Mouse (Mus musculus): Measurements from ENCODE around the gene Ifitm1. TPM values are rescaled to one million over a fixed set of nuclear protein-coding genes. Genes with fewer than 3 reads are reported as not detected.
"Not testable (repeated sequence)": the region's sequence is repeated elsewhere in the genome, so short reads cannot be mapped to it uniquely, and the experiment has no call there.

Gene Ifitm1
- polyA plus RNA-seq, 1 experiment from 2014 or later: 148 TPM

DNA sequence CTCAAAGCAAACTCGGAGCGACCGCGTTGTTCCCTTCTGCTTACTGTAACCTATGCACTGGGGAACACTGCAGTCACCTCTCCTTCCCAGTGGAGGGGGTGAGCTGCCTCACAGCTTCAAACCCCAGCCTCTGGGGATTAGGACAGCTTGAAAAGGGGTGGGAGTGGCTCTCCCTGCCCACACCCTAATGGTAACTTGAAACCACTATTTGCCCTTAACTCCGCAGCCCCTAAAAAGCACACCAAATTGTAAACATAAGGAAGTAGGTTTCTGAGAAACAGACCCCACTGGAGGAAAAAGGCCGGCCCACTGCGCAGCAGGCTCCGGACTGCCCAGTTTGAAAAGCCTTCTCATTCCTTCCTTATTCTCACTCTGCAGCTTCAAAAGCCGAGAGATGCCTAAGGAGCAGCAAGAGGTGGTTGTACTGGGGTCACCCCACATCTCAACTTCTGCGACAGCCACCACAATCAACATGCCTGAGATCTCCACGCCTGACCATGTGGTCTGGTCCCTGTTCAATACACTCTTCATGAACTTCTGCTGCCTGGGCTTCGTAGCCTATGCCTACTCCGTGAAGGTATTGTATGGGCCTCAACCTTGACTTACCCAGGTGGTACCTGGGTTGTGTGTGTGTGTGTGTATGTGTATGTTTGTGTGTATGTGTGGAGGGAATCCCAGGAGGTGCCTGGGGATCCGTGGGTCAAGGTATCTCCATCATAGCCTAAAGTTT is 1.0 kb downstream of the Ifitm1 start:
- WGBS: 9% methylated on average over 14 of the region's 14 CpGs

DNA sequence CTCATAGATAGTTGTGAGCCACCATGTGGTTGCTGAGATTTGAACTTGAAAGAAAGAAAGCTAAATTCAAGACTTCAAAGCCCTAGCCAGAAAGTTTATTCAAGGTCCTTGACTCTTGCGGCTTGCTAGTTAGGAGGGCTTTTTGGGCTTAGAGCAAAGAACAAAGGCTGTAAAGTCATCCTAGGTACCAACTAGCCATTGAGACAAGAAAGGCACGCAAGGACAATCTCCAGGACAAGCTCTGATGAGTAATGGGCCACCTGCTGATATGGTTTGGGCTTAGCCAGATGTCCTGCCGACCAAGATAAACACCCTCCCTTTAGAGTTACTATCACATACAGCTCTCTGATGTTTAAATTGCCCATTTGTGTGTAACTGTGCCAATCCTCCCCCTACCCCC is 1.7 kb downstream of the Ifitm1 start:
- not testable (repeated sequence) for H3K27me3 ChIP-seq (replicated peaks); H3K36me3 ChIP-seq; ATAC-seq; H3K9ac ChIP-seq; H3K9me3 ChIP-seq; H3K27ac ChIP-seq
- peaks cover 20% of the 10 kb centered on the region for H3K4me1 ChIP-seq (replicated peaks)
- H3K4me2 ChIP-seq (replicated peaks): peak overlapping the region; percentile 48
- peak overlapping the region; percentile 16; the same call in 1 of the 2 replicates for H3K4me3 ChIP-seq (replicated peaks)
- WGBS: 28% methylated on average over 3 of the region's 3 CpGs

More for the DNA sequence above, 1.0 kb downstream of the Ifitm1 start:
- peaks cover 13% of the 10 kb centered on the region for H3K4me1 ChIP-seq (replicated peaks)
- H3K36me3 ChIP-seq: no peaks in the 10 kb centered on the region
- no peaks in the 10 kb centered on the region for H3K27me3 ChIP-seq (replicated peaks)
- peak overlapping the region; percentile 16 for H3K4me3 ChIP-seq (replicated peaks)
- peak overlapping the region; percentile 67; the same call in 1 of the 2 replicates for H3K27ac ChIP-seq
- peak overlapping the region; percentile 48 for H3K4me2 ChIP-seq (replicated peaks)
- H3K9me3 ChIP-seq: no peaks in the 10 kb centered on the region
- ATAC-seq: peak; percentile 64
- no peak overlapping the region for H3K9ac ChIP-seq

DNA sequence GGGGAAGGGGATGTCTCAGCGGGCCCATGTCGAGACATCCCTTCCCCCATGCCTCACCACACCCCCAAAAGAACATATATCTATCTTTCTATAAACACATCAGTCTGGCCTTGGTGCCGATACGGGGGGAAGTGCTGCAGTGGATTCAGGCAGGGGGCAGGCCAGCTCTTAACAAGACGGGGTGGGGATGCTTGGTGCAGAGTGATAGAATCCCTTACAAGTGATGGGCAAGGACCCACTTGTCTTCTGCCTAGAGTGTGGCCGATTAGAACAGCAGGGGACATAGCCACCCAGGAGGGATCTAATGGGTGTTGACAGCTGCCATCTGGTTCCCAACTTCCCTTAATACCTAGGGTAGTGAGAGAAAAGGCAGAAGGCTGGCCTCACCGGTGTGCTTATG is 3.9 kb downstream of the Ifitm1 start:
- H3K4me2 ChIP-seq (replicated peaks): no peak overlapping the region
- no peaks in the 10 kb centered on the region for H3K36me3 ChIP-seq
- no peak overlapping the region for H3K9ac ChIP-seq
- no peaks in the 10 kb centered on the region for H3K9me3 ChIP-seq
- no peak overlapping the region for H3K4me3 ChIP-seq (replicated peaks)
- WGBS: 28% methylated on average over 7 of the region's 7 CpGs
- no peaks in the 10 kb centered on the region for H3K27me3 ChIP-seq (replicated peaks)
- ATAC-seq: no peak
- peaks cover 31% of the 10 kb centered on the region for H3K4me1 ChIP-seq (replicated peaks)
- H3K27ac ChIP-seq: peak overlapping the region; percentile 91

DNA sequence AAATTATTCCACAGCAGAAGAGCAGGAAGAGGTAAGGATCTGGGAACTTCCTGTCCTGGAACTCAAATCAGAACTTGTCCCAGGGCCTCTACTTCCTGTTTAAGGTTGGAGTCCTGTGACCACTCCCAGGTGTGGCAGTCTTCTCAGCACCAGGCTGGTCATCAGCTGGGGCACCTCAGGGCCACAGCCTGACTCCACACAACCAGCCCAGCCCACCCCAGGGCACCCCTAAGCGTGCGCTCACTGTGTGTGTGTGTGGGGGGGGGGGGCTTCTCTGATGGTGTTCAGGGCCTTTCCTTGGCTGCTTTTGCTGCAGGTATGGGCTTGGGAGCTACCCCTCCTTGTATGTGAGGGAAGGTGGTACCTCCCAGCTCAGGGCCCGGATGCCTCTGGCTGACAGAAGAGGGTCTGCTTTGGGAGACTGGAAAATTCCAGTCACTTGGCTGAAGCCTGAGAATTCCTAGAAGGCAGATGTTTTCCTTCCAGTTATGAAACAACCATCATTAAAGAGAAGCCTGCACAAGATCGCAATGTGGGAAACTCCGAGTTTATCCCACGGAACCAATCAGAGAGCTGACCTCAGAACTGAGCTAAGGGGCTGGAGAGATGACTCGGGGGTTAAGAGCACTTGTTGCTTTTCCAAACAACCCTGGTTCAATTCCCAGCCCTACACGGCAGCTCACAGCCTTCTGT is 4.6 kb downstream of the Ifitm1 start:
- WGBS: 44% methylated on average over 8 of the region's 8 CpGs
- peak; percentile 70 for ATAC-seq
- H3K4me1 ChIP-seq (replicated peaks): peaks cover 31% of the 10 kb centered on the region
- H3K27me3 ChIP-seq (replicated peaks): no peaks in the 10 kb centered on the region
- peak overlapping the region; percentile 91 for H3K27ac ChIP-seq
- H3K9me3 ChIP-seq: no peaks in the 10 kb centered on the region
- peak overlapping the region; percentile 24 for H3K4me2 ChIP-seq (replicated peaks)
- no peak overlapping the region for H3K9ac ChIP-seq
- no peaks in the 10 kb centered on the region for H3K36me3 ChIP-seq
- no peak overlapping the region for H3K4me3 ChIP-seq (replicated peaks)

DNA sequence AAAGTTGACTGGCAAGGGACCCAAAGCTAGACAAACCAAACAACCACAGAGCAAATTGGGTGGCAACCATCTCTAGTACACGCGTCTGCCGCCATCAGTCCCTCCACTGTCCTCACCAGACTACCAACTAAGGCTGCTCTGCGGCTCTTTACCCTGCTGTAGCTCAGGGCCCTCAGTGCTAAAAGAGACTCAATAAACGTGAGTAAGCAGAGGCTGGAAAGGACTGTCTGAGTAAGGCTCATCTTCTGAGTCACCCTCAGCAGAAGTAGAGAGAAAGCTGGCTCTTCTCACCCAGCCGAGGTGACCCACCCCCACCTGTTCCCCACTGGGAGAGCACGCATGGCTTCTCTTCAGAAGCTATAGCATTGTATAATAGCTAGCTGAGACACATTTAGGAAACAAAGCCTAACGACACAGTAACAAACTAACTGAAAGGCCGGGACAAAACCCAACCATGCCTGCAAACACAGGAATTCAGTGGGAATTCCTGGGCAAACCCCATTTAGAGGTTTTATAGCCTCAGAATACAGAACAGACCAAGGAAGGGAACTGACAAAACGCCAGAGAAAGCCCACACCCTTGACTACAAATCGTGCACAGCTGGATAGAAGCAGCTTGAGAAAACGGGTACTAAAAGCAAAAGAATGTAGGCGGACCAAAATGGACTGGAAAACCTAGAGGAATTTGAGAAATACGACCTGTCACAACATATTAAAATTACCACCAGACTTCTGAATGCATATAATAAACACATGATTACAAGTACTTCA is 6.6 kb downstream of the Ifitm1 start:
- no peak overlapping the region for H3K9ac ChIP-seq
- H3K4me3 ChIP-seq (replicated peaks): no peak overlapping the region
- WGBS: 36% methylated on average over 14 of the region's 14 CpGs
- H3K27me3 ChIP-seq (replicated peaks): no peaks in the 10 kb centered on the region
- H3K9me3 ChIP-seq: no peaks in the 10 kb centered on the region
- H3K27ac ChIP-seq: peak overlapping the region; percentile 75
- peaks cover 28% of the 10 kb centered on the region for H3K4me1 ChIP-seq (replicated peaks)
- H3K4me2 ChIP-seq (replicated peaks): no peak overlapping the region
- no peak for ATAC-seq
- H3K36me3 ChIP-seq: no peaks in the 10 kb centered on the region

DNA sequence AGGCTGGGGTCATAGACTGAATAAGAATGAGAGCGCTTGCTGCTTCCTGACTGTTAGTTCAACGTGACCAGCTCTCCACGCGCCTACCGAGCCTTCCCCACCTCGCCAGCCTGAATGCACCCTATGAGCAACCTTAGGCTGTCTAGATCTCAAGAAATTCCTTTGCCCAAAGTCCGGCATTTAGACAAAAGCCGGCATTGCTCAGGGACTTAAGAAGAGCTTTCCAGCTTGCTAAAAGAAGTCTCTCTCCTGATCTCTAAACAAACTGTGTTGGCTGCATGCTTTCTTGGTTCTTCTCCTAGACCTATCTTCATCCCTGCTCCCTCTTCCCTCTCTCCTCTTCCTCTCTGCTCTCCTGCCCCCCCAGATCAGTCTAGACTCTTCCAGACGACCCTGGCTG is 7.9 kb downstream of the Ifitm1 start:
- Histone ChIP-seq H3K4me3 (replicated peaks) (no peak overlapping the region), H3K4me1 (replicated peaks) (peaks cover 28% of the 10 kb centered on the region), H3K36me3 (no peaks in the 10 kb centered on the region), H3K27ac (peak overlapping the region; percentile 75), H3K9me3 (no peaks in the 10 kb centered on the region), H3K4me2 (replicated peaks) (no peak overlapping the region), H3K27me3 (replicated peaks) (no peaks in the 10 kb centered on the region), H3K9ac (no peak overlapping the region; the same call in 1 of the 2 replicates)
- no peak for ATAC-seq
- WGBS: 17% methylated on average over 9 of the region's 9 CpGs

DNA sequence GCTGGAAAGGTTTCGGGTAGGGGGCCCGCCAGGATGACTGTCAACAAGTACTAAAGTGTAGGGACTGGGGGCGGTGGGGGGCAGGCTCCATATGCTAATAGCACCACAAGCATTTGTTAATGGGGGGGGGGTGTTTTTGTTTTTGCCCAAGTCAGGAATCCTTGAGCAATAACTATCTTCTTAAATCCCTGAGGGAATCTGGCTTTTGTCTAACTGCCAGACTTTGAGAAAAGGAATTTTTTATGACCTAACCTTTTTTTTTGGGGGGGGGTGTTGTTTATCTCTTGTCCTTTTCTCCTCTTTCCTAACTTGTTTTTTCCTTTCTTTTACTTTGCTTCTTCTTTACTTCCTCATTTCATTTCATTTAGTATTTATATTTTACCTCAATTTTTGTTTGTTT is 8.4 kb downstream of the Ifitm1 start:
- no peaks in the 10 kb centered on the region for H3K36me3 ChIP-seq
- no peaks in the 10 kb centered on the region for H3K27me3 ChIP-seq (replicated peaks)
- H3K9ac ChIP-seq: no peak overlapping the region
- no peak overlapping the region for H3K4me2 ChIP-seq (replicated peaks)
- H3K4me1 ChIP-seq (replicated peaks): peaks cover 28% of the 10 kb centered on the region
- no peak for ATAC-seq
- no peaks in the 10 kb centered on the region for H3K9me3 ChIP-seq
- no peak overlapping the region for H3K4me3 ChIP-seq (replicated peaks)
- WGBS: 28% methylated on average over 3 of the region's 3 CpGs
- H3K27ac ChIP-seq: peak overlapping the region; percentile 75

DNA sequence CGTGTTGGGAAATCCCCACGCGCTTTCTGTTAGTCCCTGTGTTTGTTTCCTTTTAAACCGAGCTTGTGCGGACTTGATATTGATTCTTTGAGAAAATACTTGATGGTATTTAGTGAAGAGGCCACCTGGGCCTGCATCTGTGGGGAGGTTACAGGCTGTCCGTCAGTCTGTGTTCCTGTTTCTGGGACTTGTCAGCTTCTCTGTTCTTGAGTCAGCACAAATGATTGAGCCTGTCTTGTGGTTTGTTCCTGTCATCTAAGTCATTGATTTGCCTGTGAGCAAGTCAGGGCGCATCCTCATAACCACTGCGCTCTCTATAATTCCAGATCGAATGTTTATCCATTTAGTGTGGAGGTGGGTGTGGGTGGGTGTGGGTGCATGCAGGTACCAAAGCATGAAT is 9.7 kb downstream of the Ifitm1 start:
- H3K4me1 ChIP-seq (replicated peaks): peaks cover 19% of the 10 kb centered on the region
- H3K27me3 ChIP-seq (replicated peaks); H3K4me2 ChIP-seq (replicated peaks); H3K4me3 ChIP-seq (replicated peaks); ATAC-seq; H3K27ac ChIP-seq; H3K9me3 ChIP-seq; H3K9ac ChIP-seq; H3K36me3 ChIP-seq: not testable (repeated sequence)
- WGBS: 86% methylated on average over 9 of the region's 9 CpGs

DNA sequence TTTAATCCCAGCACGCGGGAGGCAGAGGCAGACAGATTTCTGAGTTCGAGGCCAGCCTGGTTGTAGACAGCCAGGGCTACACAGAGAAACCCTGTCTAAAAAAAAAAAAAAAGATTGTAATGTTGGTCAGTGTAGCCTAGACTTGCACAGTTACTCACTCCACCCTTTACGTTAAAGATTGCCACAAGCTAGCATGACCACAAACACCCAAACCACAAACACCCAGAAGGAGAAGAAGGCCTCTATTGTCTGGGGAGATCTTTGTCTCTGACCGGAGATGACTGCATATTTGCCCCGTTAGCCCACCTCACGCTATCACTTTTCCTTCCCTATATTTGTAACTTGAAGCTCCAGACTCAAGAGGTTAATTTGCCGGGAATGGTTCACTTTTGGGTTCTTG is 14.7 kb downstream of the Ifitm1 start:
- Histone ChIP-seq H3K4me1 (replicated peaks) (no peaks in the 10 kb centered on the region), H3K4me3 (replicated peaks) (no peak overlapping the region), H3K4me2 (replicated peaks) (no peak overlapping the region), H3K36me3 (no peaks in the 10 kb centered on the region), H3K9me3 (no peaks in the 10 kb centered on the region), H3K27ac (no peak overlapping the region), H3K9ac (no peak overlapping the region), H3K27me3 (replicated peaks) (no peaks in the 10 kb centered on the region)
- ATAC-seq: no peak
- 90% methylated on average over 8 of the region's 8 CpGs for WGBS

DNA sequence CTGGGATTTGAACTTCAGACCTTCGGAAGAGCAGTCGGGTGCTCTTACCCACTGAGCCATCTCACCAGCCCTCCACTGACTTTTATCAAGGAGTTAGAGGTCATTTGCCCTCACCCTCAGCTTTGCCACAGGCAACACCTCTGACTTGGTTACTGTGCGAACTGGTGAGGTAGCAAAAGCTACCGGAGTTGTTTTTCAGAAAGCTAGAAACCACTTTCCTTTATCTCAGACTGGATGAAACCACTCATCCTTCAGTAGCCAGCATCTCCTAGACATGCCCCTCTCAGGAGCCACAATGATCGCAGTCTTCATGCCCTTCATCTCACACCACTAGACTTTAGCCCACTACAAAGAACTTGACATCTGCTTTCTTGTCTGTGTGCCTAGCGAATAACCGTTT is 15.9 kb downstream of the Ifitm1 start:
- H3K27me3 ChIP-seq (replicated peaks): no peaks in the 10 kb centered on the region
- H3K36me3 ChIP-seq: no peaks in the 10 kb centered on the region
- no peak overlapping the region for H3K9ac ChIP-seq
- no peak overlapping the region for H3K4me3 ChIP-seq (replicated peaks)
- no peak for ATAC-seq
- H3K27ac ChIP-seq: no peak overlapping the region
- H3K9me3 ChIP-seq: no peaks in the 10 kb centered on the region
- WGBS: 92% methylated on average over 7 of the region's 7 CpGs
- no peak overlapping the region for H3K4me2 ChIP-seq (replicated peaks)
- H3K4me1 ChIP-seq (replicated peaks): no peaks in the 10 kb centered on the region

DNA sequence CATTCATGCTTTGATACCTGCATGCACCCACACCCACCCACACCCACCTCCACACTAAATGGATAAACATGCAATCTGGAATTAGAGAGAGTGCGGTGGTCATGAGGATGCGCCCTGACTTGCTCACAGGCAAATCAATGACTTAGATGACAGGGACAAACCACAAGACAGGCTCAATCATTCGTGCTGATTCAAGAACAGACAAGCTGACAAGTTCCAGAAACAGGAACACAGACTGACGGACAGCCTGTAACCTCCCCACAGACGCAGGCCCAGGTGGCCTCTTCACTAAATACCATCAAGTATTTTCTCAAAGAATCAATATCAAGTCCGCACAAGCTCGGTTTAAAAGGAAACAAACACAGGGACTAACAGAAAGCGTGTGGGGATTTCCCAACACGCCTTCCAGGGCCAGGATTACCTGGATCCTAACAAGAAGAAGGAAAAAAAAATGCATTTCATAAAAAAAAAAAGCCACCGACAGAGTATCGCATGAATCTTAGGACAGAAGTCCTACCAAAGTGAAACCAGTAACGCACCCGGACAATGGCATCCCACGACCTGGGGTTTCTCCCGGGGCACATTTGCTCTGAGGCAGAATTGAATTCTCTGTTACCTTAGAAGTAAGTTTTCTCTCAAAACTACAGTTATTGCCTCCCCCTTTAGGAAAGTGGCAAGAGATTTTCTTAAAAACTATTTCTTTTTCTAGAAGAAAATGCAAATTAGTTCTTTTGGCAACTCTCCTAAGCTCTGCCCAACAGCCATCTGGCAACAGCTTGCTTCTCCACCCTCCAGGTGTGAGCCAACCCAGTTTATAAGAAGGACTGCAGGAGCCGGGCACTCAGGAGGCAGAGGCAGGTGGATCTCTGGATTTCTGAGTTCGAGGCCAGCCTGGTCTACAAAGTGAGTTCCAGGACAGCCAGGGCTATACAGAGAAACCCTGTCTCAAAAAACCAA is 20.4 kb downstream of the Ifitm1 start:
- Histone ChIP-seq H3K27ac (no peak overlapping the region), H3K36me3 (no peaks in the 10 kb centered on the region), H3K9ac (no peak overlapping the region), H3K4me1 (replicated peaks) (peaks cover 11% of the 10 kb centered on the region; the same call in 1 of the 2 replicates), H3K27me3 (replicated peaks) (no peaks in the 10 kb centered on the region), H3K9me3 (no peaks in the 10 kb centered on the region), H3K4me3 (replicated peaks) (no peak overlapping the region), H3K4me2 (replicated peaks) (no peak overlapping the region)
- WGBS: 78% methylated on average over 17 of the region's 17 CpGs
- ATAC-seq: no peak

All from intestine, embryonic 15.5 days (tissue).